Mouse (Mus musculus): ENCODE data around the gene Tiparp.

- no peak for TF ChIP-seq CTCF (IDR thresholded peaks at IDR 0.05; ENCODE audit: low read depth)
- TF ChIP-seq EP300 (IDR thresholded peaks at IDR 0.05; ENCODE audit: low read depth), result no peak
Observed at GRCm38 (mm10) chr3:65517747-65518527, 10.3 kb upstream of the Tiparp start.
